Mouse (Mus musculus) lung, postnatal 36 days (tissue): ENCODE results near the gene Hhatl.

Experiments used
- DNase-seq: peaks from one replicate; pipeline ENCODE4 v3.0.0; 2022; ENCODE audit warnings: mixed read lengths

Hhatl gene

GRCm38 (mm10) chr9:121757835-121758814 lies 34.2 kb downstream of the Hhatl start:
- DNase-seq, result no peak

- DNase-seq, result no peak
Observed at GRCm38 (mm10) chr9:121757432-121757831, 34.9 kb downstream of the Hhatl start.

GRCm38 (mm10) chr9:121756785-121757184 lies 35.5 kb downstream of the Hhatl start:
- no peak for DNase-seq

DNA sequence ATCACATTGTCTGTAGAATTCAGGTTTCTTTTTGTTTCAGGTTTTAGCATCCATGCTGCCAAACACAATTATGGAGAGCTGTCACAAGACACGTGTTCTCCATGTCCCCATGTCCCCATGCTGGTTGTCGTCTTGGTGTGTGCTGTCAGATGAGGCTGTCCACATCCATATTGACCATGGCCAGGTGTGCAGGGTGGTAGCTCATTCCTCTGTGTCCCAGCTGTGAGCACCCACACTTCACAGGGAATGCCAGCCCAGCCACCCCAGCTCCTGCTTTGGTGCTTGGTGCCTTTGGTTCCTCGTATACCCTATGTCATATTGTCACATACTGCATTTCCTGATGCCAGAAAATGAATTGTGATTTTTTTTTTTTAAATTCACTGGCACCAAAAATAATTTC lies 37.7 kb downstream of the Hhatl start:
- DNase-seq, result no peak

DNA sequence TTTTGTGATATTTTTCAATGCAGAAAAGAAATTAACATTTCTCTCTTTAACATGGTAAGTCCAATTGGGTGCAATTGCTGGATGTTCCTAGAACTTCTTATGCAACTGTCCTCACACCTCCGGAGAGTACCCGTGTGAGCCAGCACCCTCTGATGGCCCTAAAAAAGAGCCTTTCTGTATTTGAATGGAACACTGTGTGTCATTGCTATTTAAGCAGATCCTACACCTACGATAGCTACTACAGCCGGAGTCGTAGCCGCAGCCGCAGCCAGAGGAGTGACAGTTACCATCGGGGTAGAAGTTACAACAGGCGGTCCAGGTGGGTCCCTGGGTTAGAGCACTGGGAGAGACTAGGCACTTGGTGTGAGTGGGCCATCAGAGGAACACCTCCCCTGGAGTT lies 39.5 kb downstream of the Hhatl start:
- no peak for DNase-seq

DNA sequence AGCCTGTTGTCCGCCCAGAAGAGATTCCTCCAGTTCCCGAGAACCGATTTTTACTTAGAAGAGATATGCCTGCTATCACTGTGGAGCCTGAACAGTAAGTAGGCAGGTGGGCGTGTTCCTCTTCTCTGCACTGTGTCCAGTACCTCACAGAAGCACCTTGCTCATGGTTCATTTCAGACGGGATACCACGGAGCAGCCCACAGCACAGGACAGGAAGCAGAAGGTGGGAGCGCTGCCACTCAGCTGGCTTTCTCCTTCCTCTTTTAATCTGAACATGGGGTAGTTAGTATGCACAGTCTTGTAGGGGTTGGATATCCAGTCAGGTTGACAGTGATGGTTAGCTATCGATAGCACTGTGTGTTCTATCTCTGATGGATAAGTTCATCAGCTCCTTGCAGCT lies 48.3 kb downstream of the Hhatl start:
- no peak for DNase-seq

GRCm38 (mm10) chr9:121741168-121741567 lies 51.1 kb downstream of the Hhatl start:
- DNase-seq, result no peak

- no peak for DNase-seq
Observed at GRCm38 (mm10) chr9:121740490-121740889, 51.8 kb downstream of the Hhatl start.
